Mouse (Mus musculus) T-cell, adult 2 months (primary cell): Measurements from ENCODE around the gene Olfr893.
"Not testable (repeated sequence)": the region's sequence is repeated elsewhere in the genome, so short reads cannot be mapped to it uniquely, and the experiment has no call there.

Experiments used
- DNase-seq: peaks from one replicate; pipeline ENCODE4 v3.0.0; 2022; ENCODE audit warnings: low spot score

Gene Olfr893

GRCm38 (mm10) chr9:38208065-38208464 is at the start of gene Olfr893:
Gene Olfr893, plus strand, starts transcription at chr9:38208365.
- no peak for DNase-seq

GRCm38 (mm10) chr9:38168341-38168740 is 39.8 kb upstream of the Olfr893 start:
- DNase-seq: not testable (repeated sequence)

- no peak for DNase-seq
Measured at GRCm38 (mm10) chr9:38180721-38181120, 27.4 kb upstream of the Olfr893 start, which contains the start of gene Olfr891. Gene Olfr891, minus strand, starts transcription at chr9:38180821.

GRCm38 (mm10) chr9:38217755-38218154 is 9.6 kb downstream of the Olfr893 start, which contains the start of gene Olfr894:
Gene Olfr894, plus strand, starts transcription at chr9:38218055.
- no peak for DNase-seq

GRCm38 (mm10) chr9:38252474-38252873 is 44.3 kb downstream of the Olfr893 start, which contains the start of gene Olfr143:
Gene Olfr143, plus strand, starts transcription at chr9:38252774.
- DNase-seq: no peak
